Mouse (Mus musculus) liver, embryonic 14.5 days (tissue): ENCODE measurements around the gene Cdc34.
"Not testable (repeated sequence)": the region's sequence is repeated elsewhere in the genome, so short reads cannot be mapped to it uniquely, and the experiment has no call there.

Experiments
- CTCF ChIP-seq: IDR thresholded peaks from 2 replicates; pipeline ENCODE4 v1.5.1; 2016; ENCODE audit warnings: antibody characterized with exemption, low read depth, control low read depth
- EP300 ChIP-seq: IDR thresholded peaks from 2 replicates; pipeline ENCODE4 v1.6.1; 2016; ENCODE audit warnings: antibody characterized with exemption, low read depth

DNA sequence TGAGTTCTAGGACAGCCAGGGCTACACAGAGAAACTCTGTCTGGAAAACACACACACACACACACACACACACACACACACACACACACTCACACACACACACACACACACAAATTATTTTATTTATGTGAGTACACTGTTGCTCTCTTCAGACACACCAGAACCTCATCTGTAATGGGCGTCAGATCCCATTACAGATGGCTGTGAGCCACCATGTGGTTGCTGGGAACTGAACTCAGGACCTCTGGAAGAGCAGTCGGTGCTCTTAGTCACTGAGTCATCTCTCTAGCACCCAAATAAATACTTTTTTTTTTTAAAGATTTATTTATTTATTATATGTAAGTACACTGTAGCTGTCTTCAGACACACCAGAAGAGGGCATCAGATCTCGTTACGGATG, 21.0 kb downstream of the Cdc34 start:
- TF ChIP-seq EP300, CTCF: not testable (repeated sequence)
